Mouse (Mus musculus): ENCODE results near the gene Ccdc81. TPM values are rescaled to one million over a fixed set of nuclear protein-coding genes. Genes with fewer than 3 reads are reported as not detected.

Gene Ccdc81
- polyA plus RNA-seq, 1 experiment from 2014 or later = 0.10 TPM

GRCm38 (mm10) chr7:89884551-89884950 is 18.9 kb downstream of the Ccdc81 start:
- no peak overlapping the region for H3K4me3 ChIP-seq (ENCODE audit: low read depth, low read length)
- no peak overlapping the region for H3K27ac ChIP-seq (ENCODE audit: low read depth, low read length)
- no peaks in the 10 kb centered on the region for H3K4me1 ChIP-seq (ENCODE audit: control insufficient read depth, insufficient read depth, low read length)
- DNase-seq (ENCODE audit: low spot score, missing footprints) (no peak), ATAC-seq (ENCODE audit: low FRiP score) (no peak)
- H3K9me3 ChIP-seq (ENCODE audit: control insufficient read depth, low read length) = no peaks in the 10 kb centered on the region
- H3K36me3 ChIP-seq (ENCODE audit: control insufficient read depth, insufficient read depth, low read length) = no peaks in the 10 kb centered on the region
- no peak overlapping the region for H3K9ac ChIP-seq (ENCODE audit: low read length)
- H3K27me3 ChIP-seq (ENCODE audit: control insufficient read depth, insufficient read depth, low read length) = no peaks in the 10 kb centered on the region
- no peak overlapping the region for H3K4me2 ChIP-seq
- 81% methylated on average over 3 of the region's 3 CpGs for WGBS

DNA sequence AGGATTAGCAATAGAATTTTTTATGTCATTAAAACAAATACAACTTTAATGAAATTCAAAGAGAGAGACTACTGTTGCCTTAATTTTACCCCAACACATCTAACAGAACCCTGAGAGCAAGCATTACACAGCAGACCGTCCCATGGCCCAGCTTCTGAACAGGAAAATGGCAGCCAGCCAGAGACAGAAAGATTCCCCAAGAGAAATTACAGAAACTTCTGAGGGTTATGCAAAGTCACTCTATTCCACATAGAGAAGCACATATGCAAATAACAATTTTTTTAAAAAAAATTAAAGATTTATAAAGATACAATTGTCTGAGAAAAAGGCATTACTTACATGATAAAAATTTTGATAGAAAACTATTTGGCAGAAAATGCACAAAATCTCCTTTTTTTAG is 23.7 kb downstream of the Ccdc81 start:
- DNase-seq (ENCODE audit: low spot score, missing footprints) = no peak
- Histone ChIP-seq H3K27ac (ENCODE audit: low read depth, low read length) (no peak overlapping the region), H3K9ac (ENCODE audit: low read length) (no peak overlapping the region), H3K4me2 (no peak overlapping the region), H3K4me3 (ENCODE audit: low read depth, low read length) (no peak overlapping the region), H3K36me3 (ENCODE audit: control insufficient read depth, insufficient read depth, low read length) (no peaks in the 10 kb centered on the region), H3K27me3 (ENCODE audit: control insufficient read depth, insufficient read depth, low read length) (no peaks in the 10 kb centered on the region), H3K4me1 (ENCODE audit: control insufficient read depth, insufficient read depth, low read length) (no peaks in the 10 kb centered on the region), H3K9me3 (ENCODE audit: control insufficient read depth, low read length) (no peaks in the 10 kb centered on the region)
- WGBS = 86% methylated on average over 1 of the region's 1 CpGs
- ATAC-seq (ENCODE audit: low FRiP score) = no peak

DNA sequence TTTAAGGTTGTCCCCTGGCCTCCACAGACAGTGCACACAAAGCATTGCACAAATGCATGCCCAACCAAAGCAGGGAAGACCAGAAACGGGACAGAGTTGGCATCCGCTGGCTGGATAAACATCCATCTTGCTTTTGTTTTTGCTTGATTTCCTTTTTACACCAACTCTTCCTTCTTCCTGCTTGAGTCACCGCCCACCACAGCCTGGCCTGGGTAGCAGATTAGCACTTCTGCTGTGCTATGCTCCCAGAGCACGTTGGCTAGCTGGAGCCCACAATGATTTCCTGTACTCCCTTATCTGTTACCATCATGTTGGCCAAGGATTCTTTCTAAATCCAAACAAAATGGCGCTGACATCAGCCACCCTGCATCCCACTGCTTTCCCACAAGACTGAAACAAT is 36.2 kb downstream of the Ccdc81 start:
- DNase-seq (ENCODE audit: low spot score, missing footprints) = no peak
- WGBS = 75% methylated on average over 5 of the region's 5 CpGs
- Histone ChIP-seq H3K4me2 (no peak overlapping the region), H3K4me1 (ENCODE audit: control insufficient read depth, insufficient read depth, low read length) (no peaks in the 10 kb centered on the region), H3K27ac (ENCODE audit: low read depth, low read length) (no peak overlapping the region), H3K4me3 (ENCODE audit: low read depth, low read length) (no peak overlapping the region), H3K9ac (ENCODE audit: low read length) (no peak overlapping the region), H3K9me3 (ENCODE audit: control insufficient read depth, low read length) (no peaks in the 10 kb centered on the region), H3K36me3 (ENCODE audit: control insufficient read depth, insufficient read depth, low read length) (no peaks in the 10 kb centered on the region), H3K27me3 (ENCODE audit: control insufficient read depth, insufficient read depth, low read length) (no peaks in the 10 kb centered on the region)
- ATAC-seq (ENCODE audit: low FRiP score) = no peak

DNA sequence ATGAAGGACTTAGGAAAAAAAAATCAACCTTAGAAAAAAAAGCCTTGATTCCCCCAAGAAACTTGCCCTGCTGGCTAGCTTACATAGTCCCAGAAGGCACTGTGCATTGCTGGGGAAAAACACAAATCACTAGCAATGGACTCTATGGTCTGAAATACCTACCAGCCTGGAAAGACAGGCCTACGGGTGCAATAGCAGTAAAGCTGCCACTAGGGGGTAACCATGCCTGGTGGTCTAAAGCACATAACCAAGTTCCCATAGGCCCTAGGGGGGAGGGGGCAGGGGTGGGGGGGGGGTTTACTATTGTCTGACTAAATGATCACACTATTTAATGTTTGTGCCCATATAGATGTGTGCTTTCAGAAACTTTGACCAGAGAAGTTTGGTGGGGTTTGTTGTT is 38.7 kb downstream of the Ccdc81 start:
- Histone ChIP-seq H3K4me3 (ENCODE audit: low read depth, low read length) (no peak overlapping the region), H3K27ac (ENCODE audit: low read depth, low read length) (no peak overlapping the region), H3K36me3 (ENCODE audit: control insufficient read depth, insufficient read depth, low read length) (no peaks in the 10 kb centered on the region), H3K9me3 (ENCODE audit: control insufficient read depth, low read length) (no peaks in the 10 kb centered on the region), H3K9ac (ENCODE audit: low read length) (no peak overlapping the region), H3K27me3 (ENCODE audit: control insufficient read depth, insufficient read depth, low read length) (no peaks in the 10 kb centered on the region), H3K4me2 (no peak overlapping the region), H3K4me1 (ENCODE audit: control insufficient read depth, insufficient read depth, low read length) (no peaks in the 10 kb centered on the region)
- ATAC-seq (ENCODE audit: low FRiP score) (no peak), DNase-seq (ENCODE audit: low spot score, missing footprints) (no peak)
- WGBS = 95% methylated on average over 1 of the region's 1 CpGs

DNA sequence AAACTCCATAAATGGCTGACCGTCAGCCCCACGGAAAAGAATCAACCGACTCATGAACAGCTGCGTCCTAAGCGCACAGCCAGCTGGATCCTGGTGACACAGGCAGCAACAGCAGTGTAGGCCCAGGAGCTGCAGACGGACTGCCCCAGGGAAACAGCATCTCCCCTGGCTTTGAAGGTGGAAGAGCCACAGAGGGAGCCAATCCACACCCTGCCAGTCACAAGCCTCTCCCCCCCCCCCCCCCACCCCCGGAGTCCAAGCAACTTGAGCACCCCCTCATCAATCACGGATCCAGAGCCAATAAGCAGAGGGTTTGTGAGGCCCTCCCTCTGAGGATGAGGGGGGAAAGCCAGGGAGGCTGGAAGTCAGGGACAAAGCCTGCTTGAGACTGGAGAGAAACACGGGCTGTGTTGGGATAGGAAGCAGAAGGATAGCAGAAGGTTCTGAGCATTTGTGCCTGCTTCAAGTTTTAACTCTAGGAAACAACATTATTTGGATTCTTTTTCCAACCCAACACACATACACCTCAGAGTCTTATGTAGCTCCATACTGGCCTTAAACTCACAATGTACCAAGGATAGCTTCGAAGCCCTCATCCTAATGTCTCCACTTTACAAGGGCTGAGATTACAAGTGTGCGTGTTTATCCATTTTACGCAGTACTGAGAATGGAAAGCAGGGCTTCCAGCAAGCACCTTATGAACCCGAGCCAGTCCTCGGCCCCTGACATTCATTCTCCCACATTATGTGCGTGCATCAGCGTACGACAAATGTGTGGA is 46.8 kb downstream of the Ccdc81 start:
- H3K4me2 ChIP-seq = no peak overlapping the region
- no peak overlapping the region for H3K27ac ChIP-seq (ENCODE audit: low read depth, low read length)
- WGBS = 59% methylated on average over 17 of the region's 17 CpGs
- no peaks in the 10 kb centered on the region for H3K27me3 ChIP-seq (ENCODE audit: control insufficient read depth, insufficient read depth, low read length)
- no peaks in the 10 kb centered on the region for H3K4me1 ChIP-seq (ENCODE audit: control insufficient read depth, insufficient read depth, low read length)
- H3K9me3 ChIP-seq (ENCODE audit: control insufficient read depth, low read length) = no peaks in the 10 kb centered on the region
- no peak overlapping the region for H3K4me3 ChIP-seq (ENCODE audit: low read depth, low read length)
- ATAC-seq (ENCODE audit: low FRiP score) (peak; percentile 89), DNase-seq (ENCODE audit: low spot score, missing footprints) (no peak)
- no peak overlapping the region for H3K9ac ChIP-seq (ENCODE audit: low read length)
- no peaks in the 10 kb centered on the region for H3K36me3 ChIP-seq (ENCODE audit: control insufficient read depth, insufficient read depth, low read length)

GRCm38 (mm10) chr7:89855196-89855595 is 48.2 kb downstream of the Ccdc81 start:
- Histone ChIP-seq H3K27ac (ENCODE audit: low read depth, low read length) (no peak overlapping the region), H3K9me3 (ENCODE audit: control insufficient read depth, low read length) (no peaks in the 10 kb centered on the region), H3K36me3 (ENCODE audit: control insufficient read depth, insufficient read depth, low read length) (no peaks in the 10 kb centered on the region), H3K4me2 (no peak overlapping the region), H3K27me3 (ENCODE audit: control insufficient read depth, insufficient read depth, low read length) (no peaks in the 10 kb centered on the region), H3K9ac (ENCODE audit: low read length) (no peak overlapping the region), H3K4me3 (ENCODE audit: low read depth, low read length) (no peak overlapping the region), H3K4me1 (ENCODE audit: control insufficient read depth, insufficient read depth, low read length) (no peaks in the 10 kb centered on the region)
- no peak for ATAC-seq (ENCODE audit: low FRiP score)
- DNase-seq (ENCODE audit: low spot score, missing footprints) = no peak
- 67% methylated on average over 1 of the region's 1 CpGs for WGBS

- Histone ChIP-seq H3K27ac (ENCODE audit: low read depth, low read length) (no peak overlapping the region), H3K4me3 (ENCODE audit: low read depth, low read length) (no peak overlapping the region), H3K9me3 (ENCODE audit: control insufficient read depth, low read length) (no peaks in the 10 kb centered on the region), H3K9ac (ENCODE audit: low read length) (no peak overlapping the region), H3K27me3 (ENCODE audit: control insufficient read depth, insufficient read depth, low read length) (no peaks in the 10 kb centered on the region), H3K36me3 (ENCODE audit: control insufficient read depth, insufficient read depth, low read length) (no peaks in the 10 kb centered on the region), H3K4me2 (no peak overlapping the region), H3K4me1 (ENCODE audit: control insufficient read depth, insufficient read depth, low read length) (no peaks in the 10 kb centered on the region)
- WGBS = 85% methylated on average over 5 of the region's 5 CpGs
- no peak for ATAC-seq (ENCODE audit: low FRiP score)
- DNase-seq (ENCODE audit: low spot score, missing footprints) = no peak
These were observed 50.3 kb downstream of the Ccdc81 start for GRCm38 (mm10) chr7:89853131-89853530.

GRCm38 (mm10) chr7:89852158-89853095 is 51.0 kb downstream of the Ccdc81 start:
- WGBS = 82% methylated on average over 10 of the region's 10 CpGs
- Histone ChIP-seq H3K27ac (ENCODE audit: low read depth, low read length) (no peak overlapping the region), H3K4me3 (ENCODE audit: low read depth, low read length) (no peak overlapping the region), H3K4me1 (ENCODE audit: control insufficient read depth, insufficient read depth, low read length) (no peaks in the 10 kb centered on the region), H3K36me3 (ENCODE audit: control insufficient read depth, insufficient read depth, low read length) (no peaks in the 10 kb centered on the region), H3K9me3 (ENCODE audit: control insufficient read depth, low read length) (no peaks in the 10 kb centered on the region), H3K4me2 (no peak overlapping the region), H3K27me3 (ENCODE audit: control insufficient read depth, insufficient read depth, low read length) (no peaks in the 10 kb centered on the region), H3K9ac (ENCODE audit: low read length) (no peak overlapping the region)
- no peak for ATAC-seq (ENCODE audit: low FRiP score)
- DNase-seq (ENCODE audit: low spot score, missing footprints) = no peak

DNA sequence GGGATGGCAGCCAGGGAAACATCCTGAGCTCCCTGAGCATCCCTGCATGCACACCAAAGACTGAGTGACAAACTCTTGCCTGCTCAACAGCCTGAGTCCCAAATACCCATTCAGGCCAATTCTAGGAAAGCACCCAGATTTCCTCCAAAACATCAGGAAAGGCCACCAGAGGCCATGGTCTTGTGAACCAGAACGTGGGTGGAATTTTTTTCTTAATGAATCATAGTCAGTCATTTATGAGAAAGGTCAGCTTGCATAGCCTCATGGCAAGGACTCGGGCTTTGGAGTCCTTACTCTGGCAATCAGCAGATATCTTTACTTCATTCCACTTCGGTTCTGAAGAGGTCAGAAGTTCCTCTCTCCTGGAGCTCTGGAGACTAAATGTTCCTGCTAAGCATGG is 52.9 kb downstream of the Ccdc81 start:
- H3K4me2 ChIP-seq = no peak overlapping the region
- no peaks in the 10 kb centered on the region for H3K27me3 ChIP-seq (ENCODE audit: control insufficient read depth, insufficient read depth, low read length)
- no peaks in the 10 kb centered on the region for H3K4me1 ChIP-seq (ENCODE audit: control insufficient read depth, insufficient read depth, low read length)
- no peak for ATAC-seq (ENCODE audit: low FRiP score)
- no peak overlapping the region for H3K4me3 ChIP-seq (ENCODE audit: low read depth, low read length)
- H3K9ac ChIP-seq (ENCODE audit: low read length) = no peak overlapping the region
- DNase-seq (ENCODE audit: low spot score, missing footprints) = no peak
- no peak overlapping the region for H3K27ac ChIP-seq (ENCODE audit: low read depth, low read length)
- WGBS = 80% methylated on average over 3 of the region's 3 CpGs
- no peaks in the 10 kb centered on the region for H3K9me3 ChIP-seq (ENCODE audit: control insufficient read depth, low read length)
- H3K36me3 ChIP-seq (ENCODE audit: control insufficient read depth, insufficient read depth, low read length) = no peaks in the 10 kb centered on the region

Data from midbrain, embryonic 11.5 days (tissue).